Mouse (Mus musculus): ENCODE data around the gene Lipc.
"Not testable (repeated sequence)": the region's sequence is repeated elsewhere in the genome, so short reads cannot be mapped to it uniquely, and the experiment has no call there.

Lipc gene

GRCm38 (mm10) chr9:70854950-70855349 lies 97.1 kb downstream of the Lipc start:
- no peak for DNase-seq

- DNase-seq = not testable (repeated sequence)
Observed at GRCm38 (mm10) chr9:70853081-70853480, 98.9 kb downstream of the Lipc start.

- no peak for DNase-seq
Observed at GRCm38 (mm10) chr9:70851533-70851932, 100.5 kb downstream of the Lipc start.

- DNase-seq = no peak
Observed at GRCm38 (mm10) chr9:70848135-70848770, 103.8 kb downstream of the Lipc start.

- no peak for DNase-seq
Observed at GRCm38 (mm10) chr9:70847627-70848051, 104.4 kb downstream of the Lipc start.

- no peak for DNase-seq
Observed at GRCm38 (mm10) chr9:70843270-70843669, 108.8 kb downstream of the Lipc start.

GRCm38 (mm10) chr9:70842300-70842941 lies 109.6 kb downstream of the Lipc start:
- no peak for DNase-seq

GRCm38 (mm10) chr9:70841426-70842215 lies 110.4 kb downstream of the Lipc start:
- no peak for DNase-seq

GRCm38 (mm10) chr9:70840861-70841341 lies 111.1 kb downstream of the Lipc start:
- no peak for DNase-seq

GRCm38 (mm10) chr9:70838132-70838911 lies 113.7 kb downstream of the Lipc start:
- no peak for DNase-seq

- peak in 1 of 2 experiments; percentile 45 for DNase-seq
Observed at GRCm38 (mm10) chr9:70834730-70835154, 117.3 kb downstream of the Lipc start.

- DNase-seq = no peak
Observed at GRCm38 (mm10) chr9:70834217-70834616, 117.8 kb downstream of the Lipc start.

- no peak for DNase-seq
Observed at GRCm38 (mm10) chr9:70833111-70833908, 118.7 kb downstream of the Lipc start.

- DNase-seq = no peak
Observed at GRCm38 (mm10) chr9:70832231-70832630, 119.8 kb downstream of the Lipc start.

- no peak for DNase-seq
Observed at GRCm38 (mm10) chr9:70830844-70831529, 121.0 kb downstream of the Lipc start.

- DNase-seq = no peak
Observed at GRCm38 (mm10) chr9:70829784-70830488, 122.1 kb downstream of the Lipc start.

GRCm38 (mm10) chr9:70827911-70828310 lies 124.1 kb downstream of the Lipc start:
- no peak for DNase-seq

- no peak for DNase-seq
Observed at GRCm38 (mm10) chr9:70824103-70824502, 127.9 kb downstream of the Lipc start.

- DNase-seq = no peak
Observed at GRCm38 (mm10) chr9:70818739-70819138, 133.3 kb downstream of the Lipc start.

GRCm38 (mm10) chr9:70817396-70817795 lies 134.6 kb downstream of the Lipc start:
- DNase-seq = no peak

All from cerebellum, postnatal 25 days (tissue).